Mouse (Mus musculus): Measurements from ENCODE around the gene Hlf.

The Hlf gene

DNA sequence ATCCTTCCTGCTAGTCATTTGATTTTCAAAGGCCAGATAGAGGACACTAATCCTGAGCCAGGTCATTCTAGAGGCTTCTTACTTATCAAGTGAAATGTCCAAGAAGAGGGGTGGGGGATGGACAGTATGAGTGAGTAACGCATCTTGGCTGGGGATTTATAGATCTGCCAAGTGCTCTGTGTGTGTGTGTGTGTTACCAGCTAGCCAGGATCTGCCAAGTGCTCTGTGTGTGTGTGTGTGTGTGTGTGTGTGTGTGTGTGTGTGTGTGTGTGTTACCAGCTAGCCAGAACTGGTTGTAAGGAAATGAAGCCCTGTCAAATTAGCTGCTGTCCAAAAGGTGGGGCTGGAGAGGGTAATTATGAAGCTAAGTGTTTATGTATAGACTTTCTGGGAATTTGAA, 55.9 kb downstream of the Hlf start:
- peak; percentile 84 for DNase-seq

DNA sequence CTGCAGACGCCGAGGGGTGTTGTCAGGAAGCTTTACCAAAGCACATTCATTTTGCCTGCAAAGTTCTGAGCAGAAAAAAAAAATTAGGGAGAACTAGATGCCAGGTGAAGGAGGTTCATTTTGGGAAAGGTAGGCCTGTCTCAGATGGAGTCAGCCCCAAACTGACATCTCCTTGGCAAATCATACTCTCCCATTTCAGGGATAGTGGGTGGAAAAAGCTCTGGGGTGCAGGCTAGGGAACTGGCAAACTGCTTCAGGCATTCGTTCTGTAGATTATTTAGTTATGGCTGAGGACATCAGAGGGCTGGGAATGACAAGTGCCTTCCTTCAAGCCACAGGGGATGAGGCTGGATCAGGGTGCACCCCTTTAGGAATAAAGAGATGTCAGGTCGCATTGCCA, 58.0 kb downstream of the Hlf start:
- DNase-seq, result no peak

DNA sequence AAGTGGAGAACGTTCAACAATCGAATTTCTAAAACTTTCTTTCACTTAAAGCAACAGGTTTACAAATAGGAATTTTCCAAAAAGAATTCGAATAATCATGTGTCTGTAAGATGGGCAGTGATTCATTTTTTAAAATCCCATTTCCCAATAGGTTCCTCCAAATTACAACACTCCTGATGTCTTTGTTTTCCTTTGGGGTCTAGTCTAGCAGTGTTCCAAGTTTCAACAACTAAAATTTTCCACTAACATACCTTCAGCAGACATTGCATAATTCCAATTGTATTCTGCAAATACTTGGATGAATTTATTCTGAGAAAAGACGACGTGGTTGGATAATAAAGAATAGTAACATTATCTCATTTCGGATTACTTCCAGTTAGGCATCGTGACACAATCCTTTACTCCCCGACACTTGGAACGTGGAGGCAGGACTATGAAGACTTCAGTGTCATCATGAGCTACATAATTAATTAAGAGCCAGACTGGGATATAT, 60.4 kb downstream of the Hlf start:
- DNase-seq, result no peak

- DNase-seq, result peak; percentile 98
Measured at GRCm38 (mm10) chr11:90326836-90327235, 63.9 kb downstream of the Hlf start.

- DNase-seq, result peak; percentile 85
Measured at GRCm38 (mm10) chr11:90326146-90326545, 64.5 kb downstream of the Hlf start.

- DNase-seq, result no peak
Measured at GRCm38 (mm10) chr11:90324597-90324996, 66.1 kb downstream of the Hlf start.

DNA sequence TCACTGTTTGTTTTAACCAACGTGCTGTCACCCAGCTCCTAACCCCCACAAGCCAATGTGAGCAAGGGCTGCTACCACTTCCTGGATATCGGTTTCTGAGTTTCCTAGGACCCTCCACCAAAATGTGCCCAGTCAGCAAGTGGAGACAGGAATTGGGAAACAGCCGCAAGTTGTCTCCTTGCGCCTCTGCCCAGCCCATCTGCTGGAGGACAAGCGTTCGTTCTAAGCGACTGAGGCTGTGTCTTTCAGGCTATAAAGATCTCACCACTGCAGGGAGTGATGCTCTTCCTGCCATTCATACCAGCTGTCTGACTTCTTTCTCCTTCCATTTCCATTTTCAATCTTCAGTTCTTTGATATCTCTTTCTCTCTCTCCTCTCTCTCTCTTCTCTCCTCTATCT, 69.8 kb downstream of the Hlf start:
- no peak for DNase-seq

GRCm38 (mm10) chr11:90317482-90317881, 73.2 kb downstream of the Hlf start:
- DNase-seq, result no peak

DNA sequence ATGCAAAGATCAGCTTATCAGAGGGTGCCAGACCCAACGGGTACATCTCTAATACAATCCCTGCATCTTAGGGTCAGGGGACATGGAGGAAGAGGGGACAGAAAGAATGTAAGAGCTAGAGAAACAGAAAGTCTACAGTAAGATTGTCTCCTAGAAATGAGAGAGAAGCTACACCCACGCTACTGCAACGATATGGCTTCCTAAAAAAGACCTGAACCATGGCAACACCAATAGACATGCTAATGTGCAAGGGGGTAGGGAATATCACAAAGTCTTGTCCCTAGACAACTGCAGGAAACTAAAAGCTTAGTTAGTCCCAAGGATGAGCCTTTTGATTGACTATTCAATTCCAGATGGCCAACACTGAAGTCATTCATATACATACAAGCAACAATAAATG, 76.1 kb downstream of the Hlf start:
- no peak for DNase-seq

DNA sequence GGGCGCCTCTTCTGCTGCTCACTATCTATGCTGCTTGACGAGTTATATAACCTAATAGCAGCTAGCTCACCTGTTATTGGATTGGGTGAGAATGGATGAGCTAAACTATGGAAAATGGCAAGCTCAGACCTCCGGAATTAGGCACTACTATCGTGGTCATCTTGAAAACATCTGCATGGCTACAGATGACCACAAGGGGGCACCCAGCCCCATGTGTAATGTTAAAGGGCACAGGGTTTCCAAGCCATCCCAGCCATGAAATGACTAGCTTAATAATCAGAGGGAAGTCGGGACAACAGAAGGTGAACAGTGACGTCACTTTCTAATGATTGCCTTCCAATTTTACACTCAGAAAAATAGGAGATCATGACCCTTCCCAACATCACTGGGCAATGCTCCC, 83.7 kb downstream of the Hlf start:
- peak; percentile 91 for DNase-seq

GRCm38 (mm10) chr11:90306067-90306466, 84.6 kb downstream of the Hlf start:
- DNase-seq, result no peak

- no peak for DNase-seq
Measured at GRCm38 (mm10) chr11:90294622-90295021, 96.1 kb downstream of the Hlf start.

- peak; percentile 79 for DNase-seq
Measured at GRCm38 (mm10) chr11:90292766-90293165, 97.9 kb downstream of the Hlf start.

- peak; percentile 55 for DNase-seq
Measured at GRCm38 (mm10) chr11:90291156-90291555, 99.5 kb downstream of the Hlf start.

GRCm38 (mm10) chr11:90286550-90287154, 104.0 kb downstream of the Hlf start:
- DNase-seq, result no peak

All from heart, adult 11 months (tissue).